Mouse (Mus musculus): ENCODE results near the gene Gm5726.
"Not testable (repeated sequence)": the region's sequence is repeated elsewhere in the genome, so short reads cannot be mapped to it uniquely, and the experiment has no call there.

Gm5726 gene

GRCm38 (mm10) chr7:20545657-20546056, at the start of gene Gm5726:
Gm5726 (minus strand) TSS chr7:20545757.
- not testable (repeated sequence) for DNase-seq (ENCODE audit: low spot score in 2 of 2)

GRCm38 (mm10) chr7:20576141-20576540, 30.6 kb upstream of the Gm5726 start, which contains the start of gene Gm4141:
Gm4141 (minus strand) TSS chr7:20576241.
- not testable (repeated sequence) for DNase-seq (ENCODE audit: low spot score in 2 of 2)

GRCm38 (mm10) chr7:20533537-20533936, 12.0 kb downstream of the Gm5726 start, which contains the start of gene Vmn1r104:
Vmn1r104 (plus strand) TSS chr7:20533837.
- not testable (repeated sequence) for DNase-seq (ENCODE audit: low spot score in 2 of 2)

- DNase-seq (ENCODE audit: low spot score in 2 of 2), result not testable (repeated sequence)
Measured at GRCm38 (mm10) chr7:20510434-20510833, 35.1 kb downstream of the Gm5726 start, which contains the start of gene Vmn1r103. Vmn1r103 (minus strand) TSS chr7:20510534.

All from urinary bladder, postnatal 4 days (tissue).